Mouse (Mus musculus) G1E (cell line): Measurements from ENCODE around the gene Agbl2.

Experiments
- CTCF ChIP-seq: IDR thresholded peaks from 2 replicates; pipeline ENCODE4 v1.5.1; 2012; ENCODE audit warnings: low read depth, low read length, inconsistent platforms, mixed read lengths
- GATA1 ChIP-seq: IDR thresholded peaks from 2 replicates; pipeline ENCODE4 v1.6.1; 2012; ENCODE audit warnings: borderline replicate concordance, low read length, inconsistent platforms, mixed read lengths
- POLR2AphosphoS5 ChIP-seq: IDR thresholded peaks from 2 replicates; pipeline ENCODE4 v1.6.1; 2012; ENCODE audit warnings: low read depth, low read length, inconsistent platforms; ENCODE audit not compliant: insufficient replicate concordance
- TAL1 ChIP-seq: conservative IDR thresholded peaks from 2 replicates; pipeline ENCODE4 v1.6.1; 2012; ENCODE audit warnings: low read depth, low read length, inconsistent platforms, mixed read lengths

DNA sequence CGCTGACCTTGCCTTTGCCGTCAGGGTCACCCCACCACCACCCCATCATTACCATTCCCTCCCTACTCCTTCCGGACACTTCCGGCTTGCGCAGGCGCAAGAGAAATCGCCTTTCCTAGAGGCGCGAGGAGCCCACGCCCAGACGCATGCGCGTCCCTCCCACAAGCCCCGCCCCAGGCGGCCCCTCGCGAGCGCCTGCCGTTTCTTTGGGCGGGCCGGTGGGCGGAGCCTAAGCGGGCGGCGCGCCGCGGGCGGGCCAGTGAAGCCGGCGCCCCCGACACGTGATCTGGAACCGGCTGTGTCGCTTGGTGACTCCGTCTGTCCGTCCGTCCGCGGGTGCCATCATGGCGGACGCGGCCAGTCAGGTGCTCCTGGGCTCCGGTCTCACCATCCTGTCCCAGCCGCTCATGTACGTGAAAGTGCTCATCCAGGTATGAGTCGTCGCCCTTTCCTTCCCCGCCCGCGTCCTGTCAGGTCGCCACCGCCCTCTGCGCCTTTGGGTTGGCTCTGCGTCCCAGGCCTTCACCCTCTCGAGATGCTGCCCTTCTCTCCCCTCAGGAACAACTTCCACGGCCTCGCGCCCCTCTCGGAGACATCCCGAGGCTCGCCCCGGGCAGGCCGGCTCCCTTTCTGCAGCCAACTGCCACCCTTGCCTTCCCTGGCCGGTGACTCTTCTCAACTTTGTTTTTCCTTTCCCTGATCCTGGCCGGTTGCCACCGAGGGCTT lies 64.6 kb downstream of the Agbl2 start, which contains the start of gene Mtch2:
- TF ChIP-seq CTCF (no peak), GATA1 (no peak), TAL1 (no peak), POLR2AphosphoS5 (no peak)
